Mouse (Mus musculus) yolk sac, embryonic 10.5 days (tissue): ENCODE results near the gene Cpne9.
"Not testable (repeated sequence)": the region's sequence is repeated elsewhere in the genome, so short reads cannot be mapped to it uniquely, and the experiment has no call there.

Source experiments
- DNase-seq: peaks from one replicate; pipeline ENCODE4 v3.0.0-alpha.2; 2017; ENCODE audit warnings: low spot score

The Cpne9 gene

DNA sequence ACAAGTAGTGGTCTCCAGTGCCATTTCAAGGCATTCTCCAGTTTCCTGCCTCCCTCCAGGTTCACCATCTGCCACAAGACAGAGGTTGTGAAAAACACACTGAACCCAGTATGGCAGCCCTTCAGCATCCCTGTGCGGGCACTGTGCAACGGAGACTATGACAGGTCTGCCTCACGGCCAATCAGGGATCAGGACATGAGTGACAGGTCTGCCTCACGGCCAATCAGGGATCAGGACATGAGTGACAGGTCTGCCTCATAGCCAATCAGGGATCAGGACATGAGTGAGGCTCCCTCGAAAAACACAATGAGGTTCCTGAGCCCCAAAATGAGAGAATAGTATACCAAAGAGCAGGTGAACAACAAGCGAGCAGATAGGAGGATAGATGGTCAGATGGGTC is 8.2 kb downstream of the Cpne9 start:
- no peak for DNase-seq

DNA sequence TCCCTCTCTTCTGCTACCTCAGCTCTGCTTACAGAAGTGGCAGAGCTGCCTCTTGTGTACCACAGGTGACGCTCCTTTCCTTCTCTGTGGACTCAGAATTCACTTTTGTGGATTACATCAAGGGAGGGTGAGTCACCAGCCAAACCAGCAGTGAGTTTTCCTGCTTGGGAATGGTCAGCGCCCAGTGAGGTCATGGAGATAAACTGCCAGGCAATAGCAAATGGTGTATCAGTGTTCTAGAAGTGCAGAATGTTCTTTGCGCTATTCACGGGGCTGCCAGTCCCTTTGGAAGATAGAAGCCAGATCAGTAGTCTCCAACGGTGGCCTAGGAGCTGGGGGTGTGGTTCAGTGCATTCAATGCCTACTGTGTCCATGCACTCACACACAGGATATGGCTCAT is 10.8 kb downstream of the Cpne9 start:
- no peak for DNase-seq

DNA sequence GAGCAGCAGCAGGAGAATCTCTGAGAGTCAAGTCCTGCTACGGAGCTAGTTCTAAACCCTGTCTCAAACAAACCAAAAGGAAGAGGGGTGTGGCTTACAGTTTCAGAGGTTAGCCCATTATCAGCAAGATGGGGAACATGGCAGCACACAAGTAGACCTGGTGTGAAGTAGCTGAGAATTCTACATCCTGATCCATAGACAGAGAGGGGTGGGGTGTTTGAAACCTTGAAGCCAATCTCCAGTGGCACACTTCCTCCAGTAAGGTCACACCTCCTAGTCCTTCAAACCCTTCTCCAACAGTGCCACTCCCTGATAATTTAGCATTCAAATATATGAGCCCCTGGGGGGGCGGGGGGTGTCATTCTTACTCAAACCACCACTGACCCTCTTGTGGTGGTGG is 13.9 kb downstream of the Cpne9 start:
- DNase-seq: no peak

DNA sequence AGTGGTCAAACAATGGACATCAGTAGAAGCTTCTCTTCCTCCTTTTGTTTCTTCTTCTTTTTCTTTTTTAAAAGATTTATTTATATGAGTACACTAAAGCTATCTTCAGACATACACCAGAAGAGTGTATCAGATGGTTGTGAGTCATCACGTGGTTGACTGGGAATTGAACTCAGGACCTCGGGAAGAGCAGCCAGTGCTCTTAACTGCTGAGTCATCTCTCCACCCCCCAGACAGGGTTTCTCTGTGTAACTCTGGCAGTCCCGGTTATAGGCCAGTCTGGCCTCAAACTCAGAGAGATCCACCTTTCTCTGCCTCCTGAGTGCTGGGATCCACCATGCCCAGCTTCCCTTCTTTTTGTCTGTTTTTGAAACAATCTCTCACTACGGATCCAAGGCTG is 14.5 kb downstream of the Cpne9 start:
- no peak for DNase-seq

DNA sequence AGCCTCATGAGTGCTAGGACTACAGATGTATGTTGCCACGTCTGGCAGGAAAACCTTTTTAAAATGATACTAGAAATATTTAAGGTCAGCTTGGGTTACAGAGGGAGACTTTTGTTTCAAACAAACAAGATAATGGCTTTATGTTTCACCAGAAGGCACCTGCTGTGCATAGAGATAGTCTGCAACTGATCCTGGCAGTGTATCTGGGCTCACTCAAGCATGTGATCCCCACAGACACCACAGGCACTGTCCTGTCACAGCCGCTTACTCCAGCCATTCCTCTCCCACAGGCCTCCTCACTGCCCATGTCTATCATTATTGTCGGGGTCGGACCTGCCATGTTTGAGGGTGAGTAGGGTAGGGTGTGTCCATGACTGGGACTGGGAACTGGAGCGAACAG is 19.2 kb downstream of the Cpne9 start:
- no peak for DNase-seq

DNA sequence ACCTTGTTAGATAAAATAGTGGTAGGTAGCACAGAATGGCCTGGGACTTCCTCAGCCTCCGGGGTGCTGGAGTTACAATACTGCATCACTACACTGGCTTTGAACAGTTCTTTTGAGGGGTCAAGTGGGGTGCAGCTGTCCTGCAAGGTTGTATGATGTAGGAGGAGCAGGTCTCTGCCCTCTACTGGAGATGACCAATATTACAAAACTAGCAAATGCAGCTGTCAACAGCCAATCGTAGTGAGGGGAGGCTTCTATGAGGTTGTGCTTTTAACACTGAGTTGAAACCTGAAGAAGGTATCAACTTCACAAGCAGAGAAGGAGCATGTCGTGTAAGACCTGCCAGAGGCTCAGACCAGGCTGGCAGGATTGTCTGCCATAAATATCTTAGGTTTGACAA is 20.2 kb downstream of the Cpne9 start:
- DNase-seq: peak; percentile 16

DNA sequence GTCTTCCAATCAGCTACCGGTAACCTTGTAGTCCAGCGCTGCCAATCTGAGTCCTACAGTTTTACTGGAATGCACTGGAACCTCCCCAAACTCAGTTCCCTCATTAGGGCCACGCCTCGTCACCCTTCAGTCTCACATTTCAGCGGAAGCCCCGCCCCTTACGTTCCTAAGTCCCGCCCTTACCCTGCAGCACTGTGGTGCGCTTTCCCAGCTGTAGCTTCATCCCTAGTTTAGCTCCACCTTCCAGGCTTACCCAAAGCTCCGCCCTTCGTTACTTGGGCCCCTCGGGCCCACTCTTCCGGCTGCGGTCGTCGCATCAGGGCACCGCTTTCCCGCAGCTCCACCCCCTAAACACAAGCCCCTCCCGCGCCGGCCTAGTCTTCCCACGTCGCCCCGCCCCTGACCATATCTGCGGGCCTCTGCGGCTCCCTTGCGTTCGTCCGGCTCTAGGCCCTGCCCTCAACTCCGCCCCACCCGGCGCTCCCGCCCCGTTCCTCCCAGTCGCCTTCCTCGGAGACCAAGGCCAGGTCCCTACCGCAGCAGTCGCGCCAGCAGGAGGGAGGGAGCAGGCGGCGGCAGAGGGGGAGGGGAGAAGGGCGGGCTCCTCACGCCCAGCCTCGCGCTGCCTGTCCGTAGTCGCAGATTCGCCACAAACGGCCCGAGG is 24.3 kb downstream of the Cpne9 start:
- DNase-seq: peak; percentile 100

DNA sequence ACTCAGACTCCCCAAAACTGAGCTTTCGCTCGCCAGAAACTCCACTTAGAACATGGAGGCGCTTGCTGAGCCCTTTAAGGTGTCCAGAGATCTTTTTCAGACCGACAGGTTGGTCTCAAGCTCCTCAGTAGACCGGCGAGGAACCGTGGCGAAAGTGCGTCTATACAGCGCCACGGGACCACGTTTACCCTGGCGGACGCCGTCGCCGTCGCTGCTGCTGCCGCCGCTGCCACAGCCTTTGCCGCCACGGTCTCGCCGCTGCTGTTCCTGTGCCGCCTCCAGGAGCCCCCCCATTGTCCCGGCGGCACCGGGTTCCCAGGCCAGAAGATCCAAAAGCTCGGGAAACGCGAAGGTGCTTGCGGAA is 24.9 kb downstream of the Cpne9 start, which contains the start of gene Brpf1:
Brpf1 (plus strand) TSS at position 152 of the 364 bp plus-strand sequence.
- no peak for DNase-seq

DNA sequence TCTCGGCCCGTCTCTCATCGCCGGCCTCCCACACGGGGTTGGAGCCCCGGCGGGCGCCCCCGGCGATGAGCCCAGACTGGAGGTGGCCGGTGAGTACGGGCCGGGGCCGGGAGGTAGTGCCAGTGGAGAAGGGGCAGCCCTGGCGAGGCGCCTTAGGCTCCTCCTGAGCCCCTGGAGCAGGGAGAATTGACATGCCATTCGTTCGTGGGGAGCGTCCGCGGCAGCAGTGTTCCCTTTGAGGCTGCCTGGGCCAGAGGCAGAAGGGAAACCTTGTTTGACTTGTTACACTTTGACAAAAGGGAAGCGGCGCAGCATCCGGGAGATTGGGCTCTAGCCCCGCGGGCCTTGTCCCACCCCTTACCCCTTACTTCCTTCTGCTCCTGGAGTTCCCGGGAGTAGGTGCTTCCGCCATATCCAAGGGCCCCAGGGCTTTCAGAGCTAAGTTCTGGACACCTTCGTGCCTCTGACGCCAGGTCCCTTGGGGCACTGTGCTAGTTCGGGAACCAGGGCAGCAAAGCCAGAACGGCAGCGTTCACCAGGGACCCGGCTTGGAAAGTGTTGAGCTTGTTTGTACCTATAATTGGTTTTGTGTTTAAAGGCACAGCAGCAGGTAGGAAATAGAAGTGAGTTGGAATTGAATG is 25.5 kb downstream of the Cpne9 start:
- peak; percentile 51 for DNase-seq

DNA sequence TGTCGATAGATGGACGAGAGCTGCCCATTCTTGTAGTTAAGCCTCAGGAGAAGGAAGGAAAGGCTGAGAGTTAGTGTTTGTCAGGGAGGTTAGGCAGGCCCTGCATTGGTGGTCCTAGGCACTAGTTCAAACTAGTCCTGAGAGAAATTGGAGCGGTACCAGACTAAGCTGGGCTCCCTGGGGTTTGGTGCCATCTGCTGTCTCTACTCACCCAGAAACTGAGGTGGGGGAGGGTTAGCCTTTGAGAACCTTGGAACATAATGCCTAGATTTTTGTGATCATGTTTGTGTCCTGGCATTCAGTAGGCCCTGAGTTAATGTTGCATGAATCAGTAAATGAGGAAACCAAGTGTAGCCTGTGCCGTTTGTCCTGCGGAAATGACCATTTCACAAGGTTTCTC is 26.0 kb downstream of the Cpne9 start:
- no peak for DNase-seq

DNA sequence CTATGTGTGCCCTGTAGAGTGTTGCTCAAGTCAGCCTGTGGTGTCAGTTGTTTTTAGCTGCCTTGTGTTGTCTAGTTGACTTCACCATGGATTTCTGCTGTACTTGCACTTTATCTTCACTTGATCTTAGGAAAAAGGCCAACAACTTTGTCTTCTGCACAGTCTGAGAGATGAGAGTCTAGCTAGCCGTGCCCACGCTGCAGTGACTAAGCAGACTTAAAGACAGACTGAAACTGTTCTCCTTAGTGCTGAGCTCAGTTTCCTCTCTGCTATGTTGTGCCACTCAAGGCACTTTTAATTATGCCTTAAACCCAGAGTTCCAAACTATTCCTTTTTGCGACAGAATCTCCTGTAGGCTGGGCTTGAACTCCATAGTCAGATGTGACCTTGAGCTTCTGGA is 33.9 kb downstream of the Cpne9 start:
- DNase-seq: no peak

DNA sequence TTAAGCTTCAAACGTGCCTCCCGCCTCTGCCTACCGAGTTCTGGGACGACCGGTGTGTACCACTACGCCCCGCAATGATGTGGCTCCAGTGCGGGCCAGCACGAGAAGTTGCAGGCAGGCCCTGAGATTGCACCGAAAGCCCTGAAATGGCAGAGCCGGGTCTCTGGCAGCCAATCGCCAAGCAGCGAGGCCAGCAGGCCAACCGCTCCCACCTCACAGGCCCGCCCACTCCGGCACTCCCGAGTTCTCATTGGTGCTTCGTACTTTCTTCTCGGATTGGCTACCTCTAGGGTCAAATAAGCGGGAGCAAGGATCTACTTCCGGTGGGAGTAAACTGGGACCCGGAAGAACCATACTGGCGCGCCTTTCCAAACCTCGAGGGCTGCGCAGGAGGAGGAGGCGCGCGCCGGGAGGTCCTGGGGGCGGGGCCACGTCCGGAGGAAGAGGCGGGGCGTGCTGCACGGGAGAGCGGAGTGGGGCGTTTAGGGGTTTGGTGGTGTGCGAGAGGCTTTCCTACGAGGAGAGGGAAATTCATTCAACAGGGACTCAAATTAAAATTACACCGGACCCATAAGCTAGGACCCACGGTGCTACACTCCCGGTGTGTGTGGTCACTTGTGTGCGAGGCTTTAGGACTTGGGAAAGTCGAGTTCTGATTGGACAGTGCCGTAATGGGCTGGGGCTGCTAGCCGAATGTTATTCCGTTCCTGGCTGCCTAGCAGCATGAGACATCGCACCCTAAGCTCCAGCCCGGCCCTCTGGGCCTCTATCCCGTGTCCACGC is 44.6 kb downstream of the Cpne9 start, which contains the start of gene Ogg1:
Ogg1 (plus strand) TSS at position 440 of the 783 bp plus-strand sequence.
- peak; percentile 99 for DNase-seq

DNA sequence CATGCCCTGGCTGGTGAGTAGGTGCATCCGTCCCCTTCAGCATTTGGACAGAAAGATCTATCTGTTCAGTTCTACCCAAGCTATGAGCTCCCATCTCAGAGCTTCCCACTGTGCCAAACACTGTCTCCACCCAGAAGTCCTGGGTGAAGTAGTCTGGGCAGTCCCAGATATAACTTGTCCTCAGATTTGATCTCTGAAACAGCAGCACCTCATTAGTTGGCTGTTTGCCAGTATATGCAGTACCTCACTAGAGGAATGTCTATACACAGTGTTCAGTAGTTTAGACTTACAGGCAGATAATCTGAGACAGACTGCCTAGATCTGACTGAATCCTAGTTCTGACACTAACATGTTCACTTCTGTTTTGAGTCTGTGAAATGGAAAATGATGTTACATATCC is 47.3 kb downstream of the Cpne9 start:
- no peak for DNase-seq

DNA sequence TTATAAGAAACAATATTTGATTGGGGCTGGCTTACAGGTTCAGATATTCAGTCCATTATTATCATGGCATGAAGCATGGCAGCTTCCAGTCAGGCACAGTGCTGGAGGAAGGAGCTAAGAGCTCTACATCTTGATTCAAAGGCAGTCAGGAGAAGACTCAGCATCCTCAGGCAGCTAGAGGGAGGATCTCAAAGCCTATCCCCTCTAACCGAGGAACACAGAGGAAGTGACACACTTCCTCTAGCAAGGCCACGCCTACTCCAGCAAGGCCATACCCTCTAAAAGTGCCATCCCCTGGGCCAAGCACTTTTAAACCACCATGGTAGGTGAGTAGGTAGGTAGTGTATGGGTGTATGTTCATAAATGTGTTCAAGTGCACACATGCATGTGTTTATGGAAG is 48.4 kb downstream of the Cpne9 start:
- no peak for DNase-seq

DNA sequence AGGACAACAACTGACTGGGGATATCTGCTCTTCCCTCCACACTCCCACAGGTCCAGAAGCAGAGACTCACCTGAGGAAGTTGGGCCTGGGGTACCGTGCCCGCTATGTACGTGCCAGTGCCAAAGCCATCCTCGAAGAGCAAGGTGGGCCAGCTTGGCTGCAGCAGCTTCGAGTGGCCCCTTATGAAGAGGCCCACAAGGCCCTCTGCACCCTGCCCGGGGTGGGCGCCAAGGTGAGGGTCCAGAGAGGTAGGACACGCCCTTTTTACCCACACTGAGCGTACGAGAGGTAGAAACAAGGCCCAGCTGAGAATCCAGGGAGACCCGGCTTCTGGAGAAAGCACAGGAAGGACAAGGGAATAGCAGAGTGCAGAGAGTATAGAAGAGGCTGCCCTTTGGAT is 49.6 kb downstream of the Cpne9 start:
- DNase-seq: no peak

DNA sequence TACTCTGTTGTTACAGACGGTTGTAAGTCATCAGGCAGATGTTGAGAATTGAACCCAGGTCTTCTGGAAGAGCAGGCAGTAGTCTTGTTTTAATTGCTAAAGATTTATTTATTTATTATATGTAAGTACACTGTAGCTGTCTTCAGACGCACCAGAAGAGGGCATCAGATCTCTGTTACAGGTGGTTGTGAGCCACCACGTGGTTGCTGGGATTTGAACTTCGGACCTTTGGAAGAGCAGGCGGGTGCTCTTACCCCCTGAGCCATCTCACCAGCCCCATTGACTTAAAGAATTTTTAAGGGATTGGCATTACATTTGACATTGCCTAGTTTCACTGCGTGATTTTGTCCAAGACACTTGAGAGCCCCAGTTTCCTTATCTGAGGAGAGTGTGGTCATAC is 50.6 kb downstream of the Cpne9 start:
- not testable (repeated sequence) for DNase-seq

DNA sequence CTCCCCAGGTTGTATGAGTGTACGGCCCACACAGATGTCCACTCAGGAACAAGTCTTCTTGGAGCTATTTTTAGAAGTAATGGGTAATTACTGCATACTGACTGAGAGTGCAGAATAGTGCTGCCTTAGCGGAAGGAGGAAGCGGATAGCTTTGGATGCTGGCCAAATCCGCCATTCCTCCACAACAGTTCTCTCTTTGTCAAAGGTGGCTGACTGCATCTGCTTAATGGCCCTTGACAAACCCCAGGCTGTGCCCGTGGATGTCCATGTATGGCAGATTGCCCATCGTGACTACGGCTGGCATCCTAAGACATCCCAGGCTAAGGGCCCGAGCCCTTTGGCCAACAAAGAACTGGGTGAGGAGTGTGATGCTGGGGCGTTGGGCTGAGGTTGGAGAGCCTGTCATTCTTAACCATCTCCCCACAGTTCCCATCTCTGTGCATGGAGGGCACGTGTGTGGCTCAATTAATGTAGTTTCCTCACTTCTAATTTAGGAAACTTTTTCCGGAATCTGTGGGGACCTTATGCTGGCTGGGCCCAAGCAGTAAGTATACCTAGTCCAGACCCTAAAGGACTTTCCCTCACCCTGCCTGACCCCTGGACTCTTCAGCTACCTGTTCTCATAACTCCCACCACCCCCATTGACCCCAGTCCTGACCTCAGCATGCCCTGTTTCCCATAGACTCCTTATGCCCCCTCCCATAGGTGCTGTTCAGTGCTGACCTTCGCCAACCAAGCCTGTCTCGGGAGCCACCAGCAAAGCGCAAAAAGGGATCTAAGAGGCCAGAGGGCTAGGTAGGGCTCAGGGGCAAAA is 51.2 kb downstream of the Cpne9 start:
- DNase-seq: no peak

DNA sequence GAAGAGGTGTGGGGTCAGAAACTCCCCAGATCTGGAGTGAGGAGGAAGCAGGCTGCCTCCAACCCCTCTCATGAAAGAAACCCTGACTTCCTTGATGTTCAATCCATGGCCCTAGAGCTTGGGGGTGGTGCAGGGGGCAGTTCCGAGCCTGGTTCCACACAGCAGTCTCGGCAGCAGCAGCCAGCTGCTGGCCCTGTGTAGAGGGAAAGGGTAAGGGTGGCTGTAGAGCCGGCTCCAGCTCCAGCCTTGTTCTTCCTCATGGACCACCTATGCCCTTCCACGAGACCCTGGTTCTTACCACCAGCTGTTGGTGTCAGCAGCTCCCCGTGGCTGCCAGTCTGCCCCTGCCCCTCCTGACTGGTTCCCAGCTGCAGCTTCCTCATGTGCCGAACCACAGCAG is 52.1 kb downstream of the Cpne9 start:
- no peak for DNase-seq

DNA sequence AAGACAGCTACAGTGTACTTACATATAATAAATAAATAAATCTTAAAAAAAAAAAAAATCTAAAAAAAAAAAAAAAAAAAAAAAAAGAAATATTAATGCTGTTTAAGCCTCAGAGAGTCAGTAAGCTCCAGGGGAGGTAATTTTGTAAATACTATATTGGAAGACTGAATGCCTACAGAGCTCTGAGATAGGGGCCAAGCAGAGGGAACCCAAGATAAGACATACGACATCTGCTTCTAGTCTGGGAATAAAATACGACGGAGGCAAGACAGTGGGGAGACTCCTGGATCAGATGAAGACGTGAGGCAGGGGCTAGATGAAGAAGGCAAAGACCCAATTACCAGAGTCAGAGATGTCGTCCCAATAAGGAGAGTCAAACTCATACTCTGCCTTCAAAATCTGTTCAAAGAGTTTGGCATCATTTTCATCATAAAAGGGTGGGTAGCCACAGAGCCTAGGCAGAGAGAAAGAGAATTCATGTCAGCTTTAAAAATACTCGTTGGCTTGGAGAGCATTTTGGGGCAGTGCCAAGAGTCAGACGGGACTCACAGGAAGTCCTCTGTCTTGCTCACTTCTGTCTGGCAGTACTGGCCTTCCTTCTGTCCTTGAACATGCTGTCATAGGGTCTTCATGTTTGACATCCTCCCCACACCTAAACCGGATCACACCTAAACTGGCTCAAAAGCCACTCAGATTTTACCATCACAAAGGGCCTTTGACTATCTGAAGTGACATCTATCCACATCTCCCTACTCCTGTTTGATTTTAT is 54.9 kb downstream of the Cpne9 start:
- DNase-seq: no peak

DNA sequence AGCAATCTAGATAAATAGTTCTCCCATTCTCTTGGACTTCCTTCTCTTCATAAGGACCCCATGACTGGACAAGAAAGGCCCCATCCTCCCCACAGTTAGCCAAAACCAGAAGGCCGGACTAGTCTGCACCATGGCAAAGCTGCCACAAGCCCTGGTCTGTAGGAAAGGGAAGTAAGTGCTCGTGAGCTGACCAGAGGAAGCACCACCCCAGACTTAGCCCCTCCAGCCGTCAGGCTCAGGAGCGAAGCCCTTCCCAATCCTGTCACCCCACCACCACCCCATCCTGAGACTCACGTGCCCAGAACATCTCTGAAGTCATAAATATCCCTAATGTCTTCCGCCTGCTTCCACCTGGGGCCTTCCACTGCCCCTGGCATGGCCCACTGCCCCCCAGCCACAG is 59.5 kb downstream of the Cpne9 start:
- no peak for DNase-seq

DNA sequence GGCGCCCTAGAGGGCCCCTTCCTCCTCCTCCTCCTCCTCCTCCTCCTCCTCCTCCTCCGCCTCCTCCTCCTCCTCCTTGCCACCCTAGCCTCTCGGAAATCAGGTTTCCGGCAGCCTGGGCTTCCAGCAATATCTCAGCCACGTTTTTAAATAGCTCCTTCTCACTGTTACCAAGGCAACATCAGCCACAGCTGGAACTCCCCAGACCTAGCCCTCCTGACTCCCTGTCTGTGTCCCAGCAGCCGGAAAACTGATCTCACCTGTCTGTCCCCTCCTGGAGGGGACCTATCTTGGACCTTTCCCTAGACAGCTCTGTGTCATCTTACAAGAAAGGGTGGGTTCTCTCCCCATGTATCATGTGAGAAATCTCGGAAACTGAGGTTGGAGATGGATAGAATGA is 60.2 kb downstream of the Cpne9 start:
- DNase-seq: no peak
